Mouse (Mus musculus): ENCODE data around the gene Krtap24-1. TPM values are rescaled to one million over a fixed set of nuclear protein-coding genes. Genes with fewer than 3 reads are reported as not detected.

Krtap24-1 gene
- total RNA-seq, 2 experiments from 2014 or later: not detected

DNA sequence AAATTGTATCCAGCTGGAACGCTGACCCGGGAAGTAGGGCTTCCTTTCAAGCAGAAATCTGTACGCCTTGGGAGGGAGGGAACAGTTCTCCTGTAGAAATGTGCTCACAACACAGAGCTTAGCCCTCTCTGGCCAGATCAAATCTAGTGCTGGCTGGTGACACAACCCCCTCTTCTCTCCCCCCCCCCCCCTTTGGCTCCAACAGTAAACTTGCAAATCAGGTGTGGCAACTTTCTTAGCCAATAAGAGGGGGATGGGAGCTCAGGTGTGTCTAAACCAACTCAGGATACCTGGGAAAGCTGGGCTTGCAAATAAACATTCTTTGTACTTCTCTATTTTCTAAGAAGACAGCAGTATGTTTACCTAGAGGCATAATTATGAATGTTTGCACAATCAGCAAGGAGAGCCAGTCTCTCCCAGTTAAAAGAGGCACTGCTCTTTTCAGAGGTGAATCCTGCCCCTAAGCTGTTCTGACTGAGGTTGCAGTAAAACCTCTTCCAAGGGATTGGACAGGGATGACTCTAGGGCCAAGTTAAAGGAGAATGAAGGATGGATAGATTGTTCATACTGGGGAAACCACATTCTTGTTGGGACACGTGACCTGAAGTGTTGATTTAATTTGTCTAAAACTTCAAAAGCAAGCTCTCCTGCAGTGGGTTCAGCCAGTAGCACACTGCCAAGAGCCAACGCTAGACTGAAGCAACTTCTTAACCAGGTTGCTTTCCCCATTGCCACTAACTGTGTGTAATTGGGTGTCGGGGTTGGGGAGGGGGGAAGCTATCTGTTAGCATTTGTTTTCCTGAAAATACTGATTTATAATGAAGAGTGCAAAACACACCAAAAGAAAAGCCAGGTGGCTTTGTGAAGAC, 48.8 kb downstream of the Krtap24-1 start, which contains the start of gene Cldn8:
Gene Cldn8, minus strand, starts transcription at position 139 of the 869 bp plus-strand sequence.
- DNase-seq: no peak

DNA sequence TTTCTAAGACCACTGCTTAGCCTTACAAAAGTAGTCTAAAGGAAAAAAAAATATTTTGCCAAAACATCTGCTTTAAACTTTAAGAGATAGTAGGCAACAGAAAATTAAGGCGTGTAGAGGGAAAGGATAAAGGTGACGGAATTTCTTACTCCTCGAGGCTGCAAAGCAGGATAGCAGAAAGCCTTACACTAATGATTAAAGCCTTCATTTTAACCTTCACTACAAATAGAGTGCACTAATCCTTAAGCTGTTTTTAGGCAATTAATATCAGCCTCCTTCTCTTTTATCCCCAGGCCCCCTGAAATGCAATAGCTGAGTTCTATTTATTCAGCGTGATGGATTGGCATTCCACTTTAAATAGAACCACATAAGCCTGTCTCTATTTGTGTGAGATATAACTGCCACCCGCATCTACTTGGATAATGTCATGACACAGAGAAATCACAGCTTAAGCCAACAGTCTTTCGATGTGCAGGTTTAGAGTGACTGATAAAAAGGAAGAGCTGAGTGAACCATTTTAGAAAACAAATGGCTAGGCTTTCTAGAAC, 50.4 kb downstream of the Krtap24-1 start:
- no peak for DNase-seq

Other genes starting within 250 kb of the Krtap24-1 start
- gene Cldn17, start 105.3 kb downstream of the Krtap24-1 start, total RNA-seq (2021): not detected
- not detected for gene Cldn8, start 49.1 kb downstream of the Krtap24-1 start, total RNA-seq (2021)
- not detected for gene 2310079G19Rik, start 15.4 kb upstream of the Krtap24-1 start, total RNA-seq (2021)
- gene Krtap26-1, start 35.5 kb upstream of the Krtap24-1 start, total RNA-seq (2021): not detected
- not detected for gene Krtap27-1, start 59.4 kb upstream of the Krtap24-1 start, total RNA-seq (2021)
- not detected for gene 2310061N02Rik, start 95.7 kb upstream of the Krtap24-1 start, total RNA-seq (2021)
- not detected for gene Krtap13-1, start 116.6 kb upstream of the Krtap24-1 start, total RNA-seq (2021)
- gene Krtap13, start 139.4 kb upstream of the Krtap24-1 start, total RNA-seq (2021): not detected
- gene 2310034C09Rik, start 146.6 kb upstream of the Krtap24-1 start, total RNA-seq (2021): not detected
- gene 2310057N15Rik, start 161.9 kb upstream of the Krtap24-1 start, total RNA-seq (2021): not detected
- gene Gm5965, start 165.6 kb upstream of the Krtap24-1 start, total RNA-seq (2021): not detected
- not detected for gene Gm20741, start 199.9 kb upstream of the Krtap24-1 start, total RNA-seq (2021)
- not detected for gene Krtap15, start 207.9 kb upstream of the Krtap24-1 start, total RNA-seq (2021)
- gene Krtap14, start 213.9 kb upstream of the Krtap24-1 start, total RNA-seq (2021): not detected